Mouse (Mus musculus) erythroblast, embryonic 14.5 days (primary cell): ENCODE results near the gene Fam210b. TPM values are rescaled to one million over a fixed set of nuclear protein-coding genes. Genes with fewer than 3 reads are reported as not detected.

ENCODE experiments used
- H3K27me3 ChIP-seq: 2 replicates; pipeline ENCODE4 v1.6.1; 2012; ENCODE audit warnings: inconsistent platforms; ENCODE audit not compliant: control insufficient read depth
- H3K36me3 ChIP-seq: 2 replicates; pipeline ENCODE4 v1.6.1; 2012; ENCODE audit warnings: mild to moderate bottlenecking, inconsistent platforms; ENCODE audit not compliant: control insufficient read depth
- H3K4me1 ChIP-seq: 2 replicates; pipeline ENCODE4 v1.6.1; 2012; ENCODE audit warnings: inconsistent platforms; ENCODE audit not compliant: control insufficient read depth
- H3K4me3 ChIP-seq: replicated peaks from 2 replicates; pipeline ENCODE3; 2012; ENCODE audit warnings: moderate library complexity, mild to moderate bottlenecking, inconsistent platforms
- H3K9me3 ChIP-seq: 2 replicates; pipeline ENCODE4 v1.6.1; 2012; ENCODE audit warnings: low read length, inconsistent platforms, mixed read lengths; ENCODE audit not compliant: control insufficient read depth
- GATA1 ChIP-seq: IDR thresholded peaks from 2 replicates; pipeline ENCODE4 v1.6.1; 2012; ENCODE audit warnings: low read length, inconsistent platforms, mixed read lengths
- TAL1 ChIP-seq: IDR thresholded peaks from 3 replicates; pipeline ENCODE4 v1.6.1; 2012; ENCODE audit warnings: low read length, inconsistent platforms, mixed read lengths
- polyA plus RNA-seq: library from polyadenylated mRNA; stranded (reverse); fragments of >175 nt; gene quantifications from 2 replicates; pipeline ENCODE4 v1.2.3, GENCODE M21; 2012

Gene Fam210b
- polyA plus RNA-seq, 1 experiment: 48.5 TPM

- peaks cover 7% of the 10 kb centered on the region for H3K27me3 ChIP-seq
- peaks cover 12% of the 10 kb centered on the region for H3K4me1 ChIP-seq
- H3K4me3 ChIP-seq: no peak overlapping the region
- no peak for TF ChIP-seq TAL1
- TF ChIP-seq GATA1: no peak
- H3K36me3 ChIP-seq: no peaks in the 10 kb centered on the region
- no peaks in the 10 kb centered on the region for H3K9me3 ChIP-seq
These were observed 45.0 kb downstream of the Fam210b start for GRCm38 (mm10) chr2:172390341-172390740.

GRCm38 (mm10) chr2:172392041-172392521 is 46.7 kb downstream of the Fam210b start:
- Histone ChIP-seq H3K4me3 (no peak overlapping the region), H3K9me3 (no peaks in the 10 kb centered on the region), H3K4me1 (peaks cover 12% of the 10 kb centered on the region), H3K36me3 (no peaks in the 10 kb centered on the region), H3K27me3 (peaks cover 7% of the 10 kb centered on the region)
- TF ChIP-seq TAL1: no peak
- TF ChIP-seq GATA1: no peak

- no peaks in the 10 kb centered on the region for H3K36me3 ChIP-seq
- H3K4me3 ChIP-seq: peak within 1 kb of the TSS; percentile 55
- peaks cover 7% of the 10 kb centered on the region for H3K27me3 ChIP-seq
- TF ChIP-seq GATA1 (no peak), TAL1 (no peak)
- H3K9me3 ChIP-seq: no peaks in the 10 kb centered on the region
- peaks cover 20% of the 10 kb centered on the region for H3K4me1 ChIP-seq
These were observed 48.2 kb downstream of the Fam210b start, which contains the start of gene Cass4 for GRCm38 (mm10) chr2:172393391-172394051. Gene Cass4, plus strand, starts transcription at chr2:172393794.

GRCm38 (mm10) chr2:172394052-172394392 is 48.7 kb downstream of the Fam210b start:
- no peaks in the 10 kb centered on the region for H3K9me3 ChIP-seq
- no peak for TF ChIP-seq TAL1
- no peak for TF ChIP-seq GATA1
- H3K36me3 ChIP-seq: no peaks in the 10 kb centered on the region
- peaks cover 20% of the 10 kb centered on the region for H3K4me1 ChIP-seq
- peak overlapping the region; percentile 55 for H3K4me3 ChIP-seq
- H3K27me3 ChIP-seq: peaks cover 7% of the 10 kb centered on the region

- H3K9me3 ChIP-seq: no peaks in the 10 kb centered on the region
- no peak overlapping the region for H3K4me3 ChIP-seq
- H3K4me1 ChIP-seq: peaks cover 20% of the 10 kb centered on the region
- no peak for TF ChIP-seq GATA1
- no peaks in the 10 kb centered on the region for H3K36me3 ChIP-seq
- peaks cover 7% of the 10 kb centered on the region for H3K27me3 ChIP-seq
These were observed 49.3 kb downstream of the Fam210b start for GRCm38 (mm10) chr2:172394671-172395070.

GRCm38 (mm10) chr2:172395961-172396360 is 50.6 kb downstream of the Fam210b start:
- peaks cover 20% of the 10 kb centered on the region for H3K4me1 ChIP-seq
- no peak for TF ChIP-seq TAL1
- no peak for TF ChIP-seq GATA1
- H3K27me3 ChIP-seq: peaks cover 11% of the 10 kb centered on the region
- no peaks in the 10 kb centered on the region for H3K9me3 ChIP-seq
- no peaks in the 10 kb centered on the region for H3K36me3 ChIP-seq
- H3K4me3 ChIP-seq: no peak overlapping the region

- no peak overlapping the region for H3K4me3 ChIP-seq
- no peak for TF ChIP-seq TAL1
- no peak for TF ChIP-seq GATA1
- peaks cover 7% of the 10 kb centered on the region for H3K4me1 ChIP-seq
- H3K27me3 ChIP-seq: peaks cover 11% of the 10 kb centered on the region
- H3K9me3 ChIP-seq: no peaks in the 10 kb centered on the region
- H3K36me3 ChIP-seq: no peaks in the 10 kb centered on the region
These were observed 54.5 kb downstream of the Fam210b start for GRCm38 (mm10) chr2:172399901-172400300.

- peaks cover 11% of the 10 kb centered on the region for H3K27me3 ChIP-seq
- no peak for TF ChIP-seq TAL1
- no peak for TF ChIP-seq GATA1
- peaks cover 7% of the 10 kb centered on the region for H3K4me1 ChIP-seq
These were observed 55.9 kb downstream of the Fam210b start for GRCm38 (mm10) chr2:172401116-172401825.

GRCm38 (mm10) chr2:172404239-172404638 is 58.9 kb downstream of the Fam210b start:
- no peak overlapping the region for H3K4me3 ChIP-seq
- no peaks in the 10 kb centered on the region for H3K36me3 ChIP-seq
- peaks cover 11% of the 10 kb centered on the region for H3K27me3 ChIP-seq
- H3K9me3 ChIP-seq: no peaks in the 10 kb centered on the region
- TF ChIP-seq TAL1 (no peak), GATA1 (no peak)
- H3K4me1 ChIP-seq: no peaks in the 10 kb centered on the region

More at GRCm38 (mm10) chr2:172401116-172401825, 55.9 kb downstream of the Fam210b start:
- no peak overlapping the region for H3K4me3 ChIP-seq
- H3K36me3 ChIP-seq: no peaks in the 10 kb centered on the region
- H3K9me3 ChIP-seq: no peaks in the 10 kb centered on the region
